Mouse (Mus musculus) liver, postnatal 0 days (tissue): ENCODE data around the gene Vars2.

Experiments used
- CTCF ChIP-seq: sonication (generic); IDR thresholded peaks from 2 replicates; pipeline ENCODE4 v1.5.1; 2016; ENCODE audit warnings: antibody characterized with exemption, low read depth
- EP300 ChIP-seq: IDR thresholded peaks from 2 replicates; pipeline ENCODE4 v1.6.1; 2016; ENCODE audit warnings: antibody characterized with exemption, low read depth, mild to moderate bottlenecking

DNA sequence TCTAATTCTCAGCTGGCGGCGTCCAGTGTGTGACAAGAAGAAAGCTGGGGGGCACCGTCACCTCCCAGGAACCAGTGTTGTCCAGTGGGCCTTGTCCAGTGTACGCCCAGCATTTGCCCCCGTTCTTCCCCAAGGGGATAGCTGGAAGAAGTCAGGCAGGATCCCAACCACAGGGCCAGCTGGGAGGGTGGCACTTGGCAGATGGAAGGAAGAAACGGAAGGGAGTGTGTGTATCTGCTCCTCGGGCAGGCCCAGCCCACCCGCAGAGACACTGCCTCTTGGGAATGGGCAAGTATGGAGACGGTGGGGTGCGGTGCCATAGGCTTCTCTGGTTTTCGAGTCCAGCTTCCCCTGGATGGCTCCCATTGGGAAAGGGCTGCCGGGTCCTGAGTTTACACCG is 14.6 kb upstream of the Vars2 start:
- TF ChIP-seq CTCF (no peak), EP300 (no peak)
